ENCODE assay signal across 8 mouse cellular contexts in the genomic region with DNA sequence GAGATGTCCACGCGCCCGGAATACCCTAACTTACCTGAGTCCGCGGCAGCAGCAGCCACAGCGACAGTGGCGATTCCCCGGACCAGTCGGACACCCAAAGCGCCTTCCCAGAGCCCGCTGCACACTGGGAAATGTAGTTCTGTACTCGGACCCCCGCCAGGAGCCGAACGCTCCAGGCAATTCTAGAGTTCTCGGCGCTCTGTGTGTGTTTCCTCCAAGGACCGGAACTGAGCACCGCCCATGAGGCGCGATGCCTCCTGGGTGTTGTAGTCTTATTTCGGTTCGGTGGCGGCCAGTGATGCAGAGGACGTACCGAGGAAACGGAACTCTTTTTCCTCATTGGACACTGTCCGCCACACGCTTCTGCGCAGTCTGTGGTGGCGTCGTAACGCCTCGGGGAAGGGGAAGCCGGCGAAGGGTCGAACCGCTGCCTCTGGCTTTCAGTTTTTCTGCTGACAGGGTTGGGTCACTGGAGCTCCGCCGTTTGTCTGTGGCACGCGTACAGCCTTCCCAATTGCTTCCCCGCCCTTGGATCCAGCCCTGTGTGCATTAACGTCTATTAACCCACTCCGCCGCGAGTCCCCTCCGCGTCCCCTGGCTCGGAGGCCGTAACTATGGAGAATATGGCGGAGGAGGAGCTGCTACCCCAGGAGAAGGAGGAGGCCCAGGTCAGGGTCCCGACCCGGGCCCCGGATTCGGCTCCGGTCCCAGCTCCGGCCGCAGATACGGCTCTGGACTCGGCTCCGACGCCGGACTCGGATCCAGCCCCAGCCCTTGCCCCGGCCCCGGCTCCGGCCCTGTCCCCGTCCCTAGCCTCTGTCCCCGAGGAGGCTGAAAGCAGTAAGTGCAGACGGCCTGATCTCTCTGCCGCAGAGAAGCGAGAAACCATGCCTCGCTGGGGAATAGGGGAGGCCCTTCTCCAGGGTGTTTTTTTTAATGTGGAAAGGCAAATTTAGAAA. TPM values are rescaled to one million over a fixed set of nuclear protein-coding genes. Genes with fewer than 3 reads are reported as not detected.
A peak's percentile ranks its signal among the peaks of the same experiment; 100 is the strongest.
DNase-seq lines count a peak whose midpoint lies in the region; ATAC-seq lines count a peak whose summit lies in the region.

Swt1 (minus strand) TSS at position 193 of the 959 bp plus-strand sequence.
Trmt1l (plus strand) TSS at position 280 of the 959 bp plus-strand sequence.

- intact Hi-C loops in gastrocnemius, postnatal 14 days (cut with DNase I; ENCODE audit: low total_unique reads), result no loop called here
- intact Hi-C loops in left cerebral cortex, postnatal 10 days (cut with DNase I), result no loop called here

- peak; percentile 99 for DNase-seq in adrenal gland, adult (ENCODE audit: inconsistent age in 2 of 2, low spot score in 1 of 2)
- peak; percentile 100 for DNase-seq in embryo, embryonic 10.5 days (ENCODE audit: low spot score)
- peak; percentile 98 for DNase-seq in gastrocnemius, postnatal 14 days
- DNase-seq in left cerebral cortex, postnatal 10 days (ENCODE audit: extremely low spot score in 1 of 2, low spot score in 2 of 2), result peak; percentile 98
- DNase-seq in right cerebral cortex, postnatal 25 days, result peak; percentile 98
- DNase-seq in urinary bladder, postnatal 4 days (ENCODE audit: low spot score in 2 of 2), result peak; percentile 95 to 96

- ATAC-seq in inflammation-experienced regulatory T-cells, adult 6 months, result peak; percentile 98
- ATAC-seq in megakaryocyte-erythroid progenitor cell, adult 5-6 weeks (replicated peaks; ENCODE audit: low FRiP score, low TSS enrichment, poor library complexity, severe bottlenecking), result peak; percentile 96

RNA-seq across cellular contexts. Expression of gene Swt1, which starts in this region (rescaled TPM):
- total RNA-seq in gastrocnemius, postnatal 14 days (2021), result 1 to 10 TPM; 4.6 to 8.1 TPM
- 10 to 100 TPM; 38.3 to 57.7 (median 45.1) TPM for polyA plus RNA-seq in inflammation-experienced regulatory T-cells, adult 6 months (2017; shearing (Covaris generic))
- total RNA-seq in left cerebral cortex, postnatal 10 days (2021), result 1 to 10 TPM; 7.6 to 9.6 TPM
- total RNA-seq in megakaryocyte-erythroid progenitor cell, adult 5-6 weeks (2014; fragmentation: Nextera tagmentation), result 22.3 and 41.0 TPM in 2 replicates
- 23.5 and 35.5 TPM in 2 replicates for total RNA-seq in megakaryocyte-erythroid progenitor cell, adult 5-6 weeks (2017)

RNA-seq across cellular contexts. Expression of gene Trmt1l, which starts in this region (rescaled TPM):
- 10 to 100 TPM; 12.0 to 12.3 TPM for total RNA-seq in gastrocnemius, postnatal 14 days (2021)
- polyA plus RNA-seq in inflammation-experienced regulatory T-cells, adult 6 months (2017; shearing (Covaris generic)), result 10 to 100 TPM; 34.3 to 48.4 (median 45.0) TPM
- total RNA-seq in left cerebral cortex, postnatal 10 days (2021), result 10 to 100 TPM; 22.4 to 24.8 TPM
- 42.4 and 44.1 TPM in 2 replicates for total RNA-seq in megakaryocyte-erythroid progenitor cell, adult 5-6 weeks (2014; fragmentation: Nextera tagmentation)
- 29.1 and 33.0 TPM in 2 replicates for total RNA-seq in megakaryocyte-erythroid progenitor cell, adult 5-6 weeks (2017)

Comparison
In these comparisons a context has a peak if more than half of its experiments do, and no peak if none do; other contexts are left out.
1. Peak in every context shown above with its lines: DNase-seq and ATAC-seq.